Mouse (Mus musculus) olfactory bulb, adult 2 months (tissue): ENCODE measurements at regions not wholly inside any gene's neighbourhood (a gene's known extent, or its start where the extent isn't known, plus 50 kb on each side); places are given as distances from the start of the nearest gene placed in this dataset.

Experiments used
- CTCF ChIP-seq: fragments of 200-500 bp; IDR thresholded peaks from 2 replicates; pipeline ENCODE4 v1.5.1; 2012; ENCODE audit warnings: low read depth, mild to moderate bottlenecking, low read length, moderate library complexity; ENCODE audit not compliant: insufficient read depth
- POLR2A ChIP-seq: fragments of 200-500 bp; IDR thresholded peaks from 2 replicates; pipeline ENCODE4 v1.6.1; 2012; ENCODE audit warnings: mild to moderate bottlenecking, low read depth, low read length, moderate library complexity; ENCODE audit not compliant: insufficient read depth

DNA sequence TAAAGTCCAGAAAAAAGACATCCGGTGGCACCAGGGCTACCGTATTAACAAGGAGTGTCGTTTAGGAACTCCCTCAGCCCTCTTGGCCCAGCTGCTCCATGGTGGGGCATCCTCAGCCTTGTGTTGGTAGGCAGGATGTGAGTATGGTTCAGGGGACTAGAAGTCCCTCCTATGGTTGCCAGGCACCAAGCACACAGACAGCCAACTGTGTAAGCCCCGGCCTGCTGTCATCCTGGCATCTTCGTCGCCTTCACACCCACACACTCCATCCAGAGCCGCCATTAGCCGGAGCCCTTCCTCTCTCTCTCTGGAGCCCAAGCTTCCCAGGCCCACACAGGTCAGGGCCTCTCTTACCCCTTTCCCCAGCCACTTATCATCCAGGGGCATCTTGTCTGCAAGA lies 158.9 kb upstream of the Topaz1 start:
- no peak for TF ChIP-seq CTCF
- TF ChIP-seq POLR2A: no peak
